Mouse (Mus musculus) mature B cell (primary cell): ENCODE measurements around the gene Armc6.
"Not testable (repeated sequence)": the region's sequence is repeated elsewhere in the genome, so short reads cannot be mapped to it uniquely, and the experiment has no call there.

Experiments used
- in situ Hi-C: fragments of 300-500 bp; cut with MboI; formaldehyde crosslinking; loops from 2 replicates; pipeline ENCODE4 v1.14.3; 2019

Armc6 gene

GRCm38 (mm10) chr8:70230837-70231236, 3.4 kb downstream of the Armc6 start:
- in situ Hi-C loops = no loop called here

DNA sequence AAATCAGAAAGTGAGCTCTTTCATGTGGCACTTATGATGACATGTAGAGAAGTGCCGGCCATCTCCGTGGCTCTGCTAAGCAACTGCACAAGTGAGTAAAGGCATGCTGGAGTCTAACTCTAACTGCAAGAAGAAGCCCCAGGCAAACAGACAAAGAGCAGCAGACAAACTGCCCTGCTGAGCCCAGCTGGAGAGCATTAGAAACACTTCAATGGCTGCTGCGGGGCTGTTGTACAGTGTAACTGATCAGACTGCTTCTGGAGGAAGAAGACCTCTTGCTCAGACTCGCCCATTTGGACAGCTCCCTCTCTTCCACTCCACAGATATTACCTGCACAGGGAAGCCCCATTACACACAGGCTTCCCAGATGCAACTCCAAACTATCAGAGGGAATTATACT, 6.3 kb downstream of the Armc6 start:
- in situ Hi-C loops = no loop called here

DNA sequence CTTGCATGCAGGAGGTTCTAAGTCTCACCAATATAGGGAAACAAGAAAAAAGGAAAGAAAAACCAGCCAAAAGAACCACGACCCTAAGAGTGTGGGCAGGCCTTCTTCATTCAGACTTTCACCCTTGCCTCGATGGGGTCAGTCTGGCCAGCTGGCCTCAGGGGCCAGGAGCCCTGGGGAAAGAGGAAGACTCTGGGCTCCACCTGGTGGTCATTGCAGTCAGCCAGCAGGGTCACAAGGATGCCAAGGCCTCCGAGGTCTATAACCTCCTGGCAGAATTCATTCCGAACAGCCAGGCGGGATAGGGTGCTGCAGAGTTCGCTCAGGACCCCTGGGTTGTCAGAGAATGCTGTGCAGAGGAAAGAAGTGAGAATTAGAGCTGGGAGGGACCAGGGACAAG, 10.9 kb downstream of the Armc6 start:
- in situ Hi-C loops = no loop called here

- in situ Hi-C loops = no loop called here
These were observed 12.2 kb downstream of the Armc6 start for GRCm38 (mm10) chr8:70222041-70222440.

DNA sequence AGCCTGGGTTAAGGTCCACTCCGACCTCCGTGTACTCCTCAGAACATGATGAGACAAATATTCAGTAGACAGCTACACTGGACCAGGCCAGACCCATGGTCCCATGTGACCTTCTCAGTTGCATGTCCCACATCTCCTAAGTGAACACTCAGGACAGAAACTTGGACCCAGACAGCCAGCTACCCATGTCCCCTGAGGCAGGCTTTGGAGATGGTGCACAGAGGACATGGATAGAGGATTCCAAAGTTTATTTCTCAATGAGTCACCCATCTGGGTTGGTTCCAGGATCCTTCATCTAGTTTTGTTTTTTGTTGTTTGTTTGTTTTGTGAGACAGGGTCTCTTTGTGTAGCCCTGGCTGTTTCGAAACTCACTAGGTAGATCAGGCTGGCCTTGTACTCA, 13.4 kb downstream of the Armc6 start:
- in situ Hi-C loops = no loop called here

DNA sequence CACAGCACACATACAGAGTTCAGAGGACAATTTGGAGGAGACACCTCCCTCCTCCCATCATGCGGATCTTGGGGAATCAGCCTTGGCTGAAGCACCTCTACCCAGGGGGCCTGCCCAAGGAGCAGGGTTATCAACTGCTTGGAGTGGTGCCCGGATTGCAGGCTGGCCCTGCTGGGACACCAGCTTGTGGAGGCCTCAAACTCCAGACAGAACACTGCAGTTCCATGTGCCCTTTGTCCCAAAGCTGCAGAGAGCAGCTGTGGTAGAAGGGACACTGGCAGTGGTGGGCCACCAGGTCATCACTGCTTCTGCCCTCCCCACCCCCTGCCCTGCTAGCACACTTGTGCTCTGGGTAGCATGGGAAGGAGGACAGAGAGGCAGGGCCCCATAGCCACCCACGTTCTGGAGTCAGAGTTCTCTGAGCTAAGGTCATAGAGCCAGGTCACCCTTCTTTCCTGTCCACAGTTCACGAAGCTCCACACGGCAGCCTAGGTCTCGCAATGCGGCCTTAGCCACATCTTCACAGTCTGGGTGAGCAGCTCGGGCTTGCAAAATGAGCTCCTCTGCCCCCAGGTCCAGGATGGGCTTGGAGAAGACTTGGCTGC, 13.9 kb downstream of the Armc6 start:
- in situ Hi-C loops = no loop called here

DNA sequence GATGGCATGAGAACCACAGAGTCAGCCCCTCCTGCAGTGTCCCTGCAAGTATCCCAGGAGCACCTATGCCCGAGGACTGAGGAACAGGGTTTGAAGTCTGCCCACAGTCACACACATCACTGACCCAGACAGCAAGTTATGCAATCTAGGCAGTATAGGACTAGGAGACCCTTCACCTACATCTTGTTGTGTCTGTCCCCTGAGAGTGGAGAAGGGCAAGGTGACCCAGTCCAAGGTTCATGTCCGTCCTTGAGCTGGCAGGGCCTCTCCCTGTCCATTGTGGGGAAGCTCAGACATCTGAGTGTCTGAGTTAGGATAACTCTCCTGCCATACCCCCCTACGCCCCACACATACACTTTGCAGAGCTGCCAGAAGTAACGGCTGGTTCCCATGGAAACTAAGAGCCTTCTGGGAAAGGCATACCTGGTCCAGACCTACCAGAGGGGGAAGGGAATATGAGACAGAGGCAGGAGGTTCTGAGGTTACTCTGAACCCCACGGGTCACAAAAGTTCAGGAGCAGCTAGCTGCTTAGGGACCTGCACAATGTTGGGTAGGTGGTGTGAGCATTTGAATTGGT, 15.1 kb downstream of the Armc6 start:
- in situ Hi-C loops = no loop called here

DNA sequence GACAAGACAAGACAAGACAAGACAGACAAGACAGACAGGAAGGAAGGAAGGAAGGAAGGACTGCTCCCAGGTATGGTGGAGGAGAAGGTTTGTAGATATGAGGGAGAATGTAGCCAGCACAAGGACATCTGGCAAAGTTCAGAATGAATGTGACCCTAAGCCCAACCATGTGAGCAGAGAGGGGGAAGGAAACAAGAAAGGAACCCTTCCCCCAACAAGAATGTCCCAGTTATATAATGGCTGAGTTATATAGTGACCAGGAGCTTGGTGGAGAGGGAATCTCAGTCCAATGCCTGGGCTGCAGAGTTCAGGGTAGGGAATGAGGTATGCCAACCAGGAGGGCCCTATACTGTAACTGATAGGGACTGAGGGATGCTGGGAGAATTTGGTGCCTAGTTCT, 16.8 kb downstream of the Armc6 start:
- in situ Hi-C loops = no loop called here

- in situ Hi-C loops = no loop called here
These were observed 17.7 kb downstream of the Armc6 start for GRCm38 (mm10) chr8:70216566-70216965.

- in situ Hi-C loops = not testable (repeated sequence)
These were observed 18.1 kb downstream of the Armc6 start for GRCm38 (mm10) chr8:70216161-70216560.

- in situ Hi-C loops = no loop called here
These were observed 19.2 kb downstream of the Armc6 start for GRCm38 (mm10) chr8:70215092-70215491.

DNA sequence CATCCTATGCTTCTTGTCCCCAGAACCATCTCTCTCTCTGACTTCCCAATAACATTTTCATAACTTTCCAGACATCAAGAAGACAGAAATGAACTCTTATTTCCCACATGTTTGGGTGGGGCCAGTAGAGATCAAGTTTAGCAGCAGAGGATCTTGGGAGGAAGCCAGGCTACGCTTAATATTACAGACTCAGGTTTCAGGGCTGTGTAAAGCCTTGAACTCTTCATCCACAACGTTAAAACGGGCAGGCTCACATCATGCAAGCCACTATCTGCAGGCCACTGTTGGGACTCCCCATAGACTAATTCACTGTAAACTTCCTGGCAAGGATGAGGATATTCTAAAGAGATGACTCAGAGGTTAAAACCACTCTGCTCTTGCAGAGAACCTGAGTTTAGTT, 19.9 kb downstream of the Armc6 start:
- in situ Hi-C loops = no loop called here

- in situ Hi-C loops = no loop called here
These were observed 21.9 kb downstream of the Armc6 start, which contains the start of gene Slc25a42 for GRCm38 (mm10) chr8:70212112-70213055. TSS of gene Slc25a42 (minus strand) at chr8:70212305.

DNA sequence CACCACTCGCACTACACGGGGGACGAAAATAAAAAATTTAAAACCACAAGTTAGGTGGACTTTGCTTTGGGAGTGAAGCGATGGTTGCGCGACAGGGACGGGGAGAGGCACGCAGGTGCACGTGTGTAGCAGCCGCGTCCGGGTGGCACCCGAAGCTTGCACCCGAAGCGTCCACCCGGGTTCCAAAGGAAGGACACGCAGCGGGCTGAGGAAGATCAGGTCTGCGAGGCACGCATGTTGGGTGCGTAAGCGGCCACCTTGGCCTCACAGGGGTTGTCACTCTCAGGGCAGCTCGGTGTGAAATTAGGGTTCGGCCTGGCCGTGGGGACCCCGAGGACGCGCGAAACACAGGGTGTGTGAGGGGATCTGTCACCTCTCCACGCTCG, 22.5 kb downstream of the Armc6 start:
- in situ Hi-C loops = no loop called here

DNA sequence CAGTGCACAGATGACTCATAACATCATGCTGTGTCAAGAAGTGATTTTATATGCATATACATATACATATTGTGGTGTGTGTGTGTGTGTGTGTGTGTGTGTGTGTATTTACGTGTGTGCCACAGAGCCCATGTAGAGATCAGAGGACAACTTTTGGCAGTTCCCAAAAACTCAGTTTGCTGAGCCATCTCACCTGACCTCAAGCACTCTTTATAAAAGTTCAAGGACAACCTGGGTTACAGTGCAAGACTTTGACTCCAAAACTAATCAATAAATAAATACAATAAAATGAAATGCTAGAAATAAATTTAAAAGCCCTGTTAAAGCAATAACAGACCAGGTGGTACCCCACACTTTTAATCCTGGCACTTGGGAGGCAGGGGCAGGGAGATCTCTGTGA, 23.0 kb downstream of the Armc6 start:
- in situ Hi-C loops = no loop called here

- in situ Hi-C loops = no loop called here
These were observed 23.7 kb downstream of the Armc6 start for GRCm38 (mm10) chr8:70210538-70210937.

- in situ Hi-C loops = no loop called here
These were observed 26.1 kb downstream of the Armc6 start for GRCm38 (mm10) chr8:70208130-70208529.

DNA sequence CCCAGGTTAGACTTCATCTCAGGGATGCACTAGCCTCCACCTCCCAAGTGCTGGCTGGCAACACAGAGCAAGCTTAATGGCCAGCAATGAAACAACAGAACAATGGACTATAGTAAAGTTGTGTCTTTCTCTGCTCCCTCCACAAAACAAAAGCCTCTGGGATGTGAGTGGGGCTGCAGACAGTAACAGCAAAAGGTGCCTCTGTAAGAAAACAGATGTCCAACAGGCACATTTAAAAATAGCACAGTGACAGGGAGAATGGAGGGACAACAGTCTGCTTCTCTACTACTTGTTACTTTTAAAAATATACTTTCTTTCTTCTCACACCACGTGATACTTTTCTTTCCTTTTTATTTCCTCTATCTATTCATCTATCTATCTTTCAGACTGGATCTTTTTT, 29.5 kb downstream of the Armc6 start:
- in situ Hi-C loops = no loop called here

DNA sequence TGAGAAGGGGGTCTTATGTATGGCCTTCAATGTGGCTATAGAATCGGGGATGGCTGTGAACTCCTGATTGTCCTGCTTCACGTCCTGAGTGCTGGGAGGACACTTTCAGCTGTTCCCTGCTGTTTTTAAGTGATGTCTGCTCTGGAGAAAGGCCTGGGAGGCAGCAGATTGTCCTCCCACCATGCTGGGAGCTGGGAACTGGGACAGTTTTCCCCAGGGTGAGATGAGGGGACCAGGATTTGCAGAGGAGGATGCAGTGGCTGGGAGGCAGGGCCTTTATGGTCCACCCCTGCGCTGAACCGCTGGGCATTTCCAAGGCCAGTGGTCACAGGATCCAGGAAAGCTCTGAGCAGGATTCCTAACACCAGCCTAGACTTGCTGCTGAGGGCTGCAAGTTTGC, 31.2 kb downstream of the Armc6 start:
- in situ Hi-C loops = no loop called here

GRCm38 (mm10) chr8:70201417-70201816, 32.8 kb downstream of the Armc6 start:
- in situ Hi-C loops = no loop called here

DNA sequence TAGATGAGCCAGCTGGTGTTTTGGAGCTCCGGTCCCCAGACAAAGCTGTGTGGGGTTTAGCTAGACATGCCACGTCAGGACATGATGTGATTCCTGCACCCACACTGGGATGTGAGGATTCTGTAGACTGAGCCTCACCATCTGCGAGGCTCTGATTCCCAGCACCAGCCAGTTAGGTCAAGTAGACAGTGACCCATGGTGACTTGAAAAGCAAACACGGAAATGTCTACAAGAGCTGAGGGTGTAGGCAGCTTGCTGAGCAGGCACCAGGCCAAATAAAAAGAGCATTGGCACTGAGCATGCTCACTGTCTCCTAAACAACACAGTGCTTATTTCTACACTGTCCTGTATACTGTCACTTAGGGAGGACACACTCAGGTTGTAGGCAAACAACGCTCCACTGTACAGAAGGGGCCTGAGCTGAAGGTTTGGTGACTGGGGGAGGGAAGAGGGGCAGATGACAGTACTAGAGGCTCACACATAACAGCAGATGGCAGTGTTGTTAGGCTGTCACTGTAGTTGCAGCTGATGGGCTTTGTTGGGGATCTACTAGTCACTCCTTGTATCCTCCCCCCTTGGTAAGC, 34.1 kb downstream of the Armc6 start:
- in situ Hi-C loops = no loop called here

- in situ Hi-C loops = no loop called here
These were observed 36.7 kb downstream of the Armc6 start for GRCm38 (mm10) chr8:70197603-70198002.

DNA sequence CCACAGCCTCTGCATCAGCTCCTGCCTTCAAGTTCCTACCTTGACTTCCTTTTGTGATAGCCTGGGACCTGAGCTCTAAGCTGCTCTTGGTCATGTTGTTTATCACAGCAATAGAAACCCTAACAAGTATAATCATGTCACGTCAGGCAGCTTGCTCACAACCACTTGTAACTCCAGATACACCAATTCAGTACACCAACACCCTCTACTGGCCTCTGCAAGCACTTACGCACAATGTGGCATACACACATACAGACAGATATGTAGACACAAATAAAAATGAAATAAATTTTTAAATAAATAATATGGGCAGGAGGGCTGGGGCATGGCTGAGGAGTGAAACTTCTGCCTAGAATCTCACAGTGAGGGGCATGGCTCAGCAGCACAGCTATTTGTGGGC, 38.5 kb downstream of the Armc6 start:
- in situ Hi-C loops = no loop called here
